Mouse (Mus musculus) CH12.LX (cell line): ENCODE measurements around the gene Msantd2. TPM values are rescaled to one million over a fixed set of nuclear protein-coding genes. Genes with fewer than 3 reads are reported as not detected.
A peak's percentile ranks its signal among the peaks of the same experiment; 100 is the strongest.

Experiments used
- DNase-seq: peaks from one replicate; pipeline ENCODE4 v3.0.0-alpha.2; 2013; ENCODE audit errors: extremely low read depth
- H3K27ac ChIP-seq: 2 replicates; pipeline ENCODE4 v1.5.1; 2012; ENCODE audit warnings: low read depth, mild to moderate bottlenecking, control low read depth, moderate library complexity; ENCODE audit not compliant: insufficient read depth
- H3K27me3 ChIP-seq: replicated peaks from 2 replicates; pipeline ENCODE3; 2012; ENCODE audit warnings: inconsistent platforms
- H3K36me3 ChIP-seq, 2 experiments: replicated peaks in 1 of 2; 2 replicates each; pipeline versions ENCODE3 to v1.6.1; 2012; ENCODE audit warnings: inconsistent platforms in 1 of 2, low read length in 1 of 2, mild to moderate bottlenecking in 1 of 2, mixed read lengths in 1 of 2, moderate library complexity in 1 of 2; ENCODE audit not compliant: control insufficient read depth in 1 of 2, insufficient read depth in 1 of 2
- H3K4me1 ChIP-seq, 2 experiments: 2 replicates each; pipeline ENCODE4 v1.6.1; 2012; ENCODE audit warnings: inconsistent platforms in 1 of 2, moderate library complexity in 1 of 2; ENCODE audit not compliant: insufficient read depth in 2 of 2, control insufficient read depth in 1 of 2
- H3K4me2 ChIP-seq: 2 replicates; pipeline ENCODE4 v1.6.1; 2012; ENCODE audit warnings: low read depth, mild to moderate bottlenecking, control low read depth; ENCODE audit not compliant: poor library complexity, insufficient read depth, severe bottlenecking
- H3K4me3 ChIP-seq, 3 experiments: fragments of 150-350 bp in 1 of 3; sonication (generic) in 1 of 3; replicated peaks in 1 of 3; 2 replicates each; pipeline versions ENCODE3 to v1.5.1; 2011 to 2012; ENCODE audit warnings: low read depth in 2 of 3, low read length in 2 of 3, mild to moderate bottlenecking in 2 of 3, moderate library complexity in 2 of 3, control low read depth in 1 of 3, improper control_type of control experiment in 1 of 3, inconsistent platforms in 1 of 3, mixed read lengths in 1 of 3; ENCODE audit not compliant: poor library complexity in 1 of 3
- H3K79me2 ChIP-seq: replicated peaks from 2 replicates; pipeline ENCODE4 v1.6.1; 2012; ENCODE audit warnings: mild to moderate bottlenecking, moderate library complexity; ENCODE audit not compliant: control insufficient read depth, poor library complexity, insufficient read depth, severe bottlenecking; ENCODE audit errors: extremely low read depth
- H3K9ac ChIP-seq: 2 replicates; pipeline ENCODE4 v1.6.1; 2012; ENCODE audit warnings: low read depth, mild to moderate bottlenecking, control low read depth, moderate library complexity; ENCODE audit not compliant: insufficient read depth
- H3K9me3 ChIP-seq: replicated peaks from 2 replicates; pipeline ENCODE3; 2012; ENCODE audit warnings: low read length, inconsistent platforms, mixed read lengths
- CHD2 ChIP-seq: IDR thresholded peaks from 2 replicates; pipeline ENCODE4 v1.6.1; 2011; ENCODE audit warnings: low read length, improper control_type of control experiment
- CTCF ChIP-seq, 2 experiments: IDR thresholded peaks in 1 of 2; conservative IDR thresholded peaks in 1 of 2; 2 replicates each; pipeline ENCODE4 v1.5.1; 2011 to 2012; ENCODE audit warnings: low read depth in 2 of 2, low read length in 2 of 2, improper control_type of control experiment in 1 of 2, inconsistent platforms in 1 of 2, mild to moderate bottlenecking in 1 of 2, moderate library complexity in 1 of 2
- ELF1 ChIP-seq: IDR thresholded peaks from 2 replicates; pipeline ENCODE4 v1.6.1; 2014; ENCODE audit warnings: low read depth, mild to moderate bottlenecking, inconsistent platforms, low read length, improper control_type of control experiment
- EP300 ChIP-seq: IDR thresholded peaks from 2 replicates; pipeline ENCODE4 v1.6.1; 2011; ENCODE audit warnings: low read length, improper control_type of control experiment
- ETS1 ChIP-seq: conservative IDR thresholded peaks from 2 replicates; pipeline ENCODE4 v1.6.1; 2012; ENCODE audit warnings: low read depth, mild to moderate bottlenecking, inconsistent platforms, low read length, improper control_type of control experiment, moderate library complexity
- GABPA ChIP-seq: IDR thresholded peaks from 2 replicates; pipeline ENCODE4 v1.6.1; 2012; ENCODE audit warnings: low read depth, low read length, improper control_type of control experiment, inconsistent platforms; ENCODE audit not compliant: insufficient replicate concordance
- JUN ChIP-seq: IDR thresholded peaks from 2 replicates; pipeline ENCODE4 v1.6.1; 2011; ENCODE audit warnings: low read depth, mild to moderate bottlenecking, low read length, improper control_type of control experiment, moderate library complexity; ENCODE audit not compliant: insufficient read depth
- JUND ChIP-seq: conservative IDR thresholded peaks from 2 replicates; pipeline ENCODE4 v1.6.1; 2011; ENCODE audit warnings: low read depth, low read length, improper control_type of control experiment
- KAT2A ChIP-seq: IDR thresholded peaks from 2 replicates; pipeline ENCODE4 v1.6.1; 2012; ENCODE audit warnings: low read length, improper control_type of control experiment, inconsistent platforms; ENCODE audit not compliant: insufficient replicate concordance
- MAFK ChIP-seq: IDR thresholded peaks from 2 replicates; pipeline ENCODE4 v1.6.1; 2011; ENCODE audit warnings: low read length, improper control_type of control experiment; ENCODE audit not compliant: insufficient replicate concordance
- MAX ChIP-seq: IDR thresholded peaks from 2 replicates; pipeline ENCODE4 v1.6.1; 2011; ENCODE audit warnings: low read length, improper control_type of control experiment
- MEF2A ChIP-seq: IDR thresholded peaks from 2 replicates; pipeline ENCODE4 v1.6.1; 2014; ENCODE audit warnings: low read depth, mild to moderate bottlenecking, inconsistent platforms, low read length, improper control_type of control experiment, borderline replicate concordance
- MXI1 ChIP-seq: IDR thresholded peaks from 2 replicates; pipeline ENCODE4 v1.6.1; 2011; ENCODE audit warnings: mild to moderate bottlenecking, low read depth, low read length, improper control_type of control experiment
- NELFE ChIP-seq: IDR thresholded peaks from 2 replicates; pipeline ENCODE4 v1.6.1; 2011; ENCODE audit warnings: low read depth, low read length, improper control_type of control experiment
- POLR2A ChIP-seq: IDR thresholded peaks from 2 replicates; pipeline ENCODE4 v1.6.1; 2011; ENCODE audit warnings: low read depth, mild to moderate bottlenecking, improper control_type of control experiment, low read length
- RAD21 ChIP-seq: IDR thresholded peaks from 2 replicates; pipeline ENCODE4 v1.6.1; 2011; ENCODE audit warnings: low read depth, mild to moderate bottlenecking, low read length, improper control_type of control experiment, moderate library complexity
- RCOR1 ChIP-seq: conservative IDR thresholded peaks from 2 replicates; pipeline ENCODE4 v1.6.1; 2012; ENCODE audit warnings: low read depth, mild to moderate bottlenecking, inconsistent platforms, low read length, improper control_type of control experiment
- SIN3A ChIP-seq: IDR thresholded peaks from 2 replicates; pipeline ENCODE4 v1.6.1; 2012; ENCODE audit warnings: low read length, improper control_type of control experiment, inconsistent platforms
- UBTF ChIP-seq: IDR thresholded peaks from 2 replicates; pipeline ENCODE4 v1.6.1; 2012; ENCODE audit warnings: low read depth, mild to moderate bottlenecking, inconsistent platforms, low read length, improper control_type of control experiment, moderate library complexity
- USF1 ChIP-seq: IDR thresholded peaks from 2 replicates; pipeline ENCODE4 v1.6.1; 2014; ENCODE audit warnings: low read depth, mild to moderate bottlenecking, inconsistent platforms, low read length, improper control_type of control experiment
- USF2 ChIP-seq: conservative IDR thresholded peaks from 2 replicates; pipeline ENCODE4 v1.6.1; 2011; ENCODE audit warnings: low read depth, low read length, improper control_type of control experiment
- ZC3H11A ChIP-seq: IDR thresholded peaks from 2 replicates; pipeline ENCODE4 v1.6.1; 2012; ENCODE audit warnings: low read depth, mild to moderate bottlenecking, inconsistent platforms, low read length, improper control_type of control experiment
- ZMIZ1 ChIP-seq: IDR thresholded peaks from 2 replicates; pipeline ENCODE4 v1.6.1; 2012; ENCODE audit warnings: low read depth, mild to moderate bottlenecking, inconsistent platforms, low read length, improper control_type of control experiment
- dilution Hi-C: fragments of 300-500 bp; cut with MboI; formaldehyde crosslinking; loops from 2 replicates; pipeline ENCODE4 v1.14.3; 2020; ENCODE audit warnings: low sequenced_read_pairs; ENCODE audit not compliant: extremely low pct_unique_long_range_greater_than_20kb, extremely low pct_ligation_motif_present
- in situ Hi-C: fragments of 300-500 bp; cut with MboI; formaldehyde crosslinking; loops from 3 replicates; pipeline ENCODE4 v1.14.3; 2019; ENCODE audit warnings: low sequenced_read_pairs, low pct_ligation_motif_present, low pct_unique_long_range_greater_than_20kb, mixed read lengths
- polyA plus RNA-seq: library from polyadenylated mRNA; unstranded; fragments of >175 nt; gene quantifications from 2 replicates; pipeline ENCODE4 v1.2.1, GENCODE M21; 2012; ENCODE audit warnings: low read depth; ENCODE audit not compliant: insufficient read length
- total RNA-seq, 2 experiments: library from RNA; depleted of rRNA; stranded (reverse); fragments of 300-350 nt in 1 of 2; fragments of >200 nt in 1 of 2; gene quantifications; 2 replicates each; pipeline ENCODE4 v1.2.3; 2012 to 2014

Gene Msantd2
- total and polyA plus RNA-seq, 3 experiments: 11.9 to 16.8 (median 13.8) TPM

GRCm38 (mm10) chr9:37459665-37460042 lies 29.5 kb upstream of the Msantd2 start:
- no peaks in the 10 kb centered on the region for H3K79me2 ChIP-seq
- H3K36me3 ChIP-seq: no peaks in the 10 kb centered on the region
- H3K4me3 ChIP-seq: no peak overlapping the region
- peaks cover 3% of the 10 kb centered on the region for H3K9me3 ChIP-seq
- dilution Hi-C loops (no loop called here), in situ Hi-C loops (no loop called here)
- no peak overlapping the region for H3K27ac ChIP-seq
- H3K27me3 ChIP-seq: peaks cover 36% of the 10 kb centered on the region
- H3K9ac ChIP-seq: no peak overlapping the region
- peaks cover 0 to 17% of the 10 kb centered on the region in 2 experiments; a peak in 3 of 4 replicates for H3K4me1 ChIP-seq
- peak overlapping the region; percentile 89; the same call in 1 of the 2 replicates for H3K4me2 ChIP-seq
- TF ChIP-seq ETS1 (no peak), KAT2A (no peak), USF2 (no peak), CTCF (conservative IDR thresholded peaks at IDR 0.05 in 1 of 2, IDR thresholded peaks at IDR 0.05 in 1 of 2; ENCODE audit: low read depth in 2 of 2, low read length in 2 of 2) (no peak), POLR2A (no peak)
- no peak for DNase-seq

GRCm38 (mm10) chr9:37460043-37460960 lies 28.8 kb upstream of the Msantd2 start:
- peak overlapping the region in 2 of 3 experiments; percentile 22 to 36 for H3K4me3 ChIP-seq

DNA sequence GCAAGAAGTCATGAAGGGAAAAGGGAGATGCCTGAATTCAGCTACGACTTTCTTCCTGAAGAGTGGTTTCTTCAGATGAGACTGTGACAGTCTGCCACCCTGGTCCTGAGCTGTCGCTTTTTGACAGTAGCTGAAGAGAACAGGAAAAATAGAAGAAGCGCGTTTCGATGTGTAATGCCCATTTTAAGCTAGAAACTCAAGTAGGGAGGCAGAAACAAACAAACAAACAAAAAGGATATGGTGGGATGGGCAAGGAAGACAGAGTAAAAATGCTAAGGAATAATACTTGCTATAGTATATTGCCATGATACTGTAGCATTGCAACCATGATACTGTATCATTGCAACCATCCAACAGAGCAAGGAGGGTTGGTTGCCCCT lies 28.2 kb upstream of the Msantd2 start:
- dilution Hi-C loops: no loop called here
- no peaks in the 10 kb centered on the region for H3K36me3 ChIP-seq
- H3K79me2 ChIP-seq: no peaks in the 10 kb centered on the region
- no peak overlapping the region for H3K27ac ChIP-seq
- in situ Hi-C loops: no loop called here
- H3K27me3 ChIP-seq: peaks cover 36% of the 10 kb centered on the region
- no peak overlapping the region for H3K9ac ChIP-seq
- H3K4me3 ChIP-seq: peak overlapping the region in 1 of 3 experiments; percentile 36
- peak overlapping the region; percentile 89 for H3K4me2 ChIP-seq
- peaks cover 0 to 13% of the 10 kb centered on the region in 2 experiments; a peak in 3 of 4 replicates for H3K4me1 ChIP-seq
- peaks cover 3% of the 10 kb centered on the region for H3K9me3 ChIP-seq
- DNase-seq: no peak
- TF ChIP-seq GABPA (no peak), KAT2A (no peak), ZC3H11A (no peak), MAFK (no peak), CTCF (conservative IDR thresholded peaks at IDR 0.05 in 1 of 2, IDR thresholded peaks at IDR 0.05 in 1 of 2; ENCODE audit: low read depth in 2 of 2, low read length in 2 of 2) (no peak), RCOR1 (no peak), ELF1 (no peak), MXI1 (no peak), NELFE (no peak), JUND (no peak), EP300 (no peak), MEF2A (no peak), RAD21 (no peak), CHD2 (no peak), JUN (no peak), MAX (no peak), USF2 (no peak)

More at GRCm38 (mm10) chr9:37460043-37460960, 28.8 kb upstream of the Msantd2 start:
- dilution Hi-C loops (no loop called here), in situ Hi-C loops (no loop called here)
- Histone ChIP-seq H3K4me2 (peak overlapping the region; percentile 89), H3K27ac (no peak overlapping the region), H3K4me1 (peaks cover 0 to 13% of the 10 kb centered on the region in 2 experiments; a peak in 3 of 4 replicates), H3K27me3 (peaks cover 36% of the 10 kb centered on the region), H3K9ac (no peak overlapping the region), H3K79me2 (no peaks in the 10 kb centered on the region), H3K9me3 (peaks cover 3% of the 10 kb centered on the region), H3K36me3 (no peaks in the 10 kb centered on the region)
- no peak for TF ChIP-seq EP300
- no peak for TF ChIP-seq ELF1
- no peak for TF ChIP-seq USF2
- TF ChIP-seq SIN3A: no peak
- no peak for TF ChIP-seq CHD2
- no peak for TF ChIP-seq ETS1
- TF ChIP-seq ZMIZ1: no peak
- no peak for TF ChIP-seq GABPA
- no peak for TF ChIP-seq ZC3H11A
- no peak for TF ChIP-seq MXI1
- no peak for TF ChIP-seq UBTF
- no peak for TF ChIP-seq USF1
- DNase-seq: no peak
